Mouse (Mus musculus) kidney, adult 10 weeks (tissue): ENCODE data around the gene Anp32e. TPM values are rescaled to one million over a fixed set of nuclear protein-coding genes. Genes with fewer than 3 reads are reported as not detected.

Source experiments
- polyA plus RNA-seq: library from polyadenylated mRNA; stranded (reverse); fragments of 350-450 nt; fragmentation: Illumina TruSeq; extraction: RNeasy Lipid Tissue Mini Kit (QIAGEN cat#74804); gene quantifications from one replicate; pipeline ENCODE4 v1.2.3, GENCODE M21; 2014; ENCODE audit warnings: low read depth, low replicate concordance

Anp32e gene
- polyA plus RNA-seq, result 152 TPM

GRCm38 (mm10) chr3:95928658-95929503, at the start of gene Anp32e:
Gene Anp32e, plus strand, starts transcription at chr3:95929246.

GRCm38 (mm10) chr3:95881979-95882815, 46.8 kb upstream of the Anp32e start, which contains the start of gene Ciart:
Gene Ciart, minus strand, starts transcription at chr3:95882251.

GRCm38 (mm10) chr3:95891211-95892065, 37.6 kb upstream of the Anp32e start, which contains the start of gene BC028528:
Gene BC028528, minus strand, starts transcription at chr3:95892005.

GRCm38 (mm10) chr3:95893606-95894316, 35.3 kb upstream of the Anp32e start, which contains the start of gene Aph1a:
Gene Aph1a, plus strand, starts transcription at chr3:95893969.

GRCm38 (mm10) chr3:95904568-95904967, 24.5 kb upstream of the Anp32e start, which contains the start of gene Car14:
Gene Car14, minus strand, starts transcription at chr3:95904691.

GRCm38 (mm10) chr3:95995802-95996428, 66.9 kb downstream of the Anp32e start, which contains the start of gene Plekho1:
Gene Plekho1, minus strand, starts transcription at chr3:95996001.

Other genes starting within 250 kb of the Anp32e start
- gene Adamtsl4, start 241.3 kb upstream of the Anp32e start, polyA plus RNA-seq, result 0.28 TPM
- gene Ecm1, start 189.7 kb upstream of the Anp32e start, polyA plus RNA-seq, result 7.1 TPM
- gene Tars2, start 169.0 kb upstream of the Anp32e start, polyA plus RNA-seq, result 13.5 TPM
- gene Rprd2, start 110.4 kb upstream of the Anp32e start, polyA plus RNA-seq, result 27.9 TPM
- 30.5 TPM for gene Prpf3, start 73.4 kb upstream of the Anp32e start, polyA plus RNA-seq
- gene Mrps21, start 57.7 kb upstream of the Anp32e start, polyA plus RNA-seq, result 50.7 TPM
- not detected for gene Ciart, start 47.0 kb upstream of the Anp32e start, polyA plus RNA-seq
- gene BC028528, start 37.2 kb upstream of the Anp32e start, polyA plus RNA-seq, result 14.9 TPM
- 31.4 TPM for gene Aph1a, start 35.3 kb upstream of the Anp32e start, polyA plus RNA-seq
- 113 TPM for gene Car14, start 24.6 kb upstream of the Anp32e start, polyA plus RNA-seq
- 3.1 TPM for gene Plekho1, start 66.8 kb downstream of the Anp32e start, polyA plus RNA-seq
- 54.3 TPM for gene Vps45, start 129.2 kb downstream of the Anp32e start, polyA plus RNA-seq
- 22.0 TPM for gene Otud7b, start 175.3 kb downstream of the Anp32e start, polyA plus RNA-seq
- 21.7 TPM for gene Mtmr11, start 232.8 kb downstream of the Anp32e start, polyA plus RNA-seq
- gene Sf3b4, start 243.1 kb downstream of the Anp32e start, polyA plus RNA-seq, result 9.6 TPM